19 mouse cellular contexts compared by ENCODE assay signal in the genomic region with DNA sequence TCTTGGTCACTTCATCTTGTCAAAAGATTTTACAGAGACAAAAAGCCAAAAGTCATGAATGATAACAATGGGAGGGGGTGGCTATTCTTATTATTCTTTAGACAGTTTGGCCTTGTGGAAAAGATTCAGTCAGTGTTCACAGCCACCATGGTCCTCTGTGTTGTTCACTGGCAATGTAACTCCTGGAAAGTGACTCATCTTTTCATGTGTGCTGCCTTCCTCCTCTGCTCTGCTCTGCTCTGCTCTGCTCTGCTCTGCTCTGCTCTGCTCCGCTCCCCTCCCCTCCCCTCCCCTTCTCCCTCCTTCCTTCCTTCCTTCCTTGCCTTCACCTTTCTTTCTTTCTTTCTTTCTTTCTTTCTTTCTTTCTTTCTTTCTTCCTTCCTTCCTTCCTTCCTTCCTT. TPM values are rescaled to one million over a fixed set of nuclear protein-coding genes. Genes with fewer than 3 reads are reported as not detected.
"Had no signal": no experiment of that assay in that cellular context is flagged by ENCODE, and none has a peak within 500 bp of the region (broad histone marks: within the 10 kb centered on the region; RNA-seq: fewer than 3 reads in every experiment).

No protein-coding gene starts in this region.

- H3K9me3 ChIP-seq: neural tube, embryonic 13.5 days; neural tube, embryonic 15.5 days; stomach, embryonic 15.5 days had no signal

- H3K4me3 ChIP-seq: neural tube, embryonic 13.5 days; neural tube, embryonic 15.5 days; stomach, embryonic 15.5 days had no signal

- H3K4me1 ChIP-seq: neural tube, embryonic 13.5 days; neural tube, embryonic 15.5 days; stomach, embryonic 15.5 days had no signal

- H3K4me2 ChIP-seq: neural tube, embryonic 13.5 days; neural tube, embryonic 15.5 days; stomach, embryonic 15.5 days had no signal

- H3K36me3 ChIP-seq: neural tube, embryonic 13.5 days; neural tube, embryonic 15.5 days; stomach, embryonic 15.5 days had no signal

- H3K27ac ChIP-seq: neural tube, embryonic 13.5 days; neural tube, embryonic 15.5 days; stomach, embryonic 15.5 days; stomach, postnatal 0 days had no signal

- H3K9ac ChIP-seq: neural tube, embryonic 13.5 days; neural tube, embryonic 15.5 days; stomach, embryonic 15.5 days had no signal

- DNase-seq: retina, postnatal 1 day; right cerebral cortex, adult 18-20 months; right cerebral cortex, postnatal 14 days; right cerebral cortex, postnatal 25 days; right cerebral cortex, postnatal 4 days; spleen, adult 18-20 months; thymus, adult 18-20 months; thymus, adult 2 months; thymus, postnatal 14 days; thymus, postnatal 25 days; thymus, postnatal 36 days; thymus, postnatal 4 days had no signal

- H3K27me3 ChIP-seq: neural tube, embryonic 13.5 days; neural tube, embryonic 15.5 days; stomach, embryonic 15.5 days had no signal

RNA-seq across cellular contexts. Expression of gene Hao2, which starts 24.2 kb away (rescaled TPM):
- polyA plus RNA-seq: neural tube, embryonic 13.5 days; neural tube, embryonic 14.5 days; stomach, embryonic 14.5 days; stomach, postnatal 0 days had no signal

RNA-seq across cellular contexts. Expression of gene Hsd3b1, which starts 57.7 kb away (rescaled TPM):
- polyA plus RNA-seq: neural tube, embryonic 13.5 days; neural tube, embryonic 14.5 days; spleen, adult 2 months; stomach, embryonic 14.5 days had no signal
